Mouse (Mus musculus) liver, embryonic 14.5 days (tissue): ENCODE measurements around the gene Dhx29.

Source experiments
- CTCF ChIP-seq: IDR thresholded peaks from 2 replicates; pipeline ENCODE4 v1.5.1; 2016; ENCODE audit warnings: antibody characterized with exemption, low read depth, control low read depth
- EP300 ChIP-seq: IDR thresholded peaks from 2 replicates; pipeline ENCODE4 v1.6.1; 2016; ENCODE audit warnings: antibody characterized with exemption, low read depth

GRCm38 (mm10) chr13:112964421-112964820 is 37.2 kb downstream of the Dhx29 start:
- TF ChIP-seq EP300 (no peak), CTCF (no peak)
